Comparison of ENCODE assay signal across 19 mouse cellular contexts in genomic region chr11:15619963-15620362, GRCm38 (mm10).
"Had no signal": no experiment of that assay in that cellular context is flagged by ENCODE, and none has a peak within 500 bp of the region (broad histone marks: within the 10 kb centered on the region; RNA-seq: fewer than 3 reads in every experiment).

No protein-coding gene starts in this region.

- H3K4me3 ChIP-seq: limb, embryonic 12.5 days; liver, embryonic 13.5 days; lung, embryonic 15.5 days; megakaryocyte, embryonic 14.5 days; neural tube, embryonic 12.5 days; stomach, embryonic 15.5 days had no signal

- H3K27me3 ChIP-seq: limb, embryonic 12.5 days; liver, embryonic 13.5 days; lung, embryonic 15.5 days; megakaryocyte, embryonic 14.5 days; neural tube, embryonic 12.5 days; stomach, embryonic 15.5 days had no signal

- H3K9ac ChIP-seq: limb, embryonic 12.5 days; liver, embryonic 13.5 days; liver, postnatal 0 days; lung, embryonic 15.5 days; neural tube, embryonic 12.5 days; stomach, embryonic 15.5 days had no signal

- H3K36me3 ChIP-seq: limb, embryonic 12.5 days; liver, embryonic 13.5 days; lung, embryonic 15.5 days; neural tube, embryonic 12.5 days; stomach, embryonic 15.5 days had no signal

- H3K9me3 ChIP-seq: limb, embryonic 12.5 days; liver, embryonic 13.5 days; lung, embryonic 15.5 days; neural tube, embryonic 12.5 days; stomach, embryonic 15.5 days had no signal

- H3K4me1 ChIP-seq: limb, embryonic 12.5 days; liver, embryonic 13.5 days; lung, embryonic 15.5 days; megakaryocyte, embryonic 14.5 days; neural tube, embryonic 12.5 days; stomach, embryonic 15.5 days had no signal

- H3K27ac ChIP-seq: kidney, postnatal 0 days; limb, embryonic 12.5 days; liver, embryonic 13.5 days; lung, embryonic 15.5 days; macrophage; neural tube, embryonic 12.5 days; stomach, embryonic 15.5 days had no signal

- DNase-seq: kidney, adult 11 months; kidney, adult 9 months; kidney, postnatal 36 days; layer of hippocampus, adult 9-11 months; layer of hippocampus, postnatal 36 days; liver; liver, embryonic 13.5 days; liver, postnatal 0 days; lung, postnatal 14 days; right cerebral cortex, postnatal 14 days; thymus, adult 2 months; thymus, postnatal 25 days had no signal

- H3K4me2 ChIP-seq: limb, embryonic 12.5 days; liver, embryonic 13.5 days; lung, embryonic 15.5 days; neural tube, embryonic 12.5 days; stomach, embryonic 15.5 days had no signal

- ATAC-seq: liver, postnatal 0 days had no signal
